Mouse (Mus musculus): ENCODE data around the gene Zdhhc22. TPM values are rescaled to one million over a fixed set of nuclear protein-coding genes. Genes with fewer than 3 reads are reported as not detected.

The Zdhhc22 gene
- polyA plus RNA-seq (2015; fragmentation: Nextera tagmentation; extraction: Ambion mirVana), result 23.2 and 26.9 TPM in 2 replicates

GRCm38 (mm10) chr12:86989890-86990754, at the start of gene Zdhhc22:
TSS of gene Zdhhc22 (minus strand) at chr12:86990430.
- no peaks in the 10 kb centered on the region for H3K36me3 ChIP-seq (ENCODE audit: control insufficient read depth, insufficient read depth, low read length)
- H3K4me3 ChIP-seq (ENCODE audit: low read length), result peak within 1 kb of the TSS; percentile 68
- peak within 1 kb of the TSS; percentile 67 for H3K27ac ChIP-seq (ENCODE audit: low read depth, low read length)
- peaks cover 15% of the 10 kb centered on the region for H3K27me3 ChIP-seq (replicated peaks; ENCODE audit: control insufficient read depth, insufficient read depth, low read length)
- WGBS, result under 1% methylated on average over 56 of the region's 68 CpGs
- peak; percentile 78 for ATAC-seq
- H3K9ac ChIP-seq (ENCODE audit: low read depth, low read length), result peak within 1 kb of the TSS; percentile 81
- H3K4me1 ChIP-seq (ENCODE audit: control insufficient read depth, insufficient read depth, low read depth, low read length), result peaks cover 12% of the 10 kb centered on the region
- H3K9me3 ChIP-seq (ENCODE audit: control insufficient read depth, low read length), result no peaks in the 10 kb centered on the region
- peak within 1 kb of the TSS; percentile 87 for H3K4me2 ChIP-seq (ENCODE audit: low read length)

- no peak for ATAC-seq
Observed at GRCm38 (mm10) chr12:87036631-87037030, 46.4 kb upstream of the Zdhhc22 start.

GRCm38 (mm10) chr12:87031163-87031763, 41.0 kb upstream of the Zdhhc22 start:
- WGBS, result 69% methylated on average over 5 of the region's 5 CpGs
- Histone ChIP-seq H3K36me3 (ENCODE audit: control insufficient read depth, insufficient read depth, low read length) (no peaks in the 10 kb centered on the region; the same call in 1 of the 2 replicates), H3K4me2 (ENCODE audit: low read length) (no peak overlapping the region)

More at GRCm38 (mm10) chr12:87036631-87037030, 46.4 kb upstream of the Zdhhc22 start:
- H3K9ac ChIP-seq (ENCODE audit: low read depth, low read length), result no peak overlapping the region
- H3K36me3 ChIP-seq (ENCODE audit: control insufficient read depth, insufficient read depth, low read length), result no peaks in the 10 kb centered on the region; the same call in 1 of the 2 replicates
- H3K4me2 ChIP-seq (ENCODE audit: low read length), result no peak overlapping the region
- WGBS, result 95% methylated on average over 7 of the region's 7 CpGs
- H3K9me3 ChIP-seq (ENCODE audit: control insufficient read depth, low read length), result no peaks in the 10 kb centered on the region
- no peaks in the 10 kb centered on the region for H3K27me3 ChIP-seq (replicated peaks; ENCODE audit: control insufficient read depth, insufficient read depth, low read length)
- H3K27ac ChIP-seq (ENCODE audit: low read depth, low read length), result no peak overlapping the region
- H3K4me3 ChIP-seq (ENCODE audit: low read length), result no peak overlapping the region
- no peaks in the 10 kb centered on the region; the same call in 1 of the 2 replicates for H3K4me1 ChIP-seq (ENCODE audit: control insufficient read depth, insufficient read depth, low read depth, low read length)

GRCm38 (mm10) chr12:87029251-87029976, 39.2 kb upstream of the Zdhhc22 start:
- H3K36me3 ChIP-seq (ENCODE audit: control insufficient read depth, insufficient read depth, low read length), result no peaks in the 10 kb centered on the region
- no peak overlapping the region for H3K4me2 ChIP-seq (ENCODE audit: low read length)
- H3K9ac ChIP-seq (ENCODE audit: low read depth, low read length), result no peak overlapping the region
- no peaks in the 10 kb centered on the region for H3K9me3 ChIP-seq (ENCODE audit: control insufficient read depth, low read length)
- H3K27me3 ChIP-seq (replicated peaks; ENCODE audit: control insufficient read depth, insufficient read depth, low read length), result no peaks in the 10 kb centered on the region
- H3K4me1 ChIP-seq (ENCODE audit: control insufficient read depth, insufficient read depth, low read depth, low read length), result peaks cover 8% of the 10 kb centered on the region
- H3K27ac ChIP-seq (ENCODE audit: low read depth, low read length), result no peak overlapping the region
- H3K4me3 ChIP-seq (ENCODE audit: low read length), result no peak overlapping the region
- 68% methylated on average over 5 of the region's 5 CpGs for WGBS
- no peak for ATAC-seq

More at GRCm38 (mm10) chr12:87031163-87031763, 41.0 kb upstream of the Zdhhc22 start:
- H3K9ac ChIP-seq (ENCODE audit: low read depth, low read length), result no peak overlapping the region
- ATAC-seq, result no peak
- H3K4me3 ChIP-seq (ENCODE audit: low read length), result no peak overlapping the region
- H3K27ac ChIP-seq (ENCODE audit: low read depth, low read length), result no peak overlapping the region
- H3K9me3 ChIP-seq (ENCODE audit: control insufficient read depth, low read length), result no peaks in the 10 kb centered on the region
- no peaks in the 10 kb centered on the region for H3K27me3 ChIP-seq (replicated peaks; ENCODE audit: control insufficient read depth, insufficient read depth, low read length)
- H3K4me1 ChIP-seq (ENCODE audit: control insufficient read depth, insufficient read depth, low read depth, low read length), result peaks cover 8% of the 10 kb centered on the region

- H3K4me1 ChIP-seq (ENCODE audit: control insufficient read depth, insufficient read depth, low read depth, low read length), result peaks cover 8% of the 10 kb centered on the region
- H3K36me3 ChIP-seq (ENCODE audit: control insufficient read depth, insufficient read depth, low read length), result no peaks in the 10 kb centered on the region
- H3K27me3 ChIP-seq (replicated peaks; ENCODE audit: control insufficient read depth, insufficient read depth, low read length), result no peaks in the 10 kb centered on the region
- no peak for ATAC-seq
- peak overlapping the region; percentile 36; the same call in 1 of the 2 replicates for H3K9ac ChIP-seq (ENCODE audit: low read depth, low read length)
- peak overlapping the region; percentile 65 for H3K4me2 ChIP-seq (ENCODE audit: low read length)
- H3K4me3 ChIP-seq (ENCODE audit: low read length), result 0 out of 2 replicates have a peak overlapping the region, but pooled peaks have one; percentile 5
- no peaks in the 10 kb centered on the region for H3K9me3 ChIP-seq (ENCODE audit: control insufficient read depth, low read length)
- 67% methylated on average over 2 of the region's 2 CpGs for WGBS
- no peak overlapping the region for H3K27ac ChIP-seq (ENCODE audit: low read depth, low read length)
Observed at GRCm38 (mm10) chr12:87028068-87028467, 37.8 kb upstream of the Zdhhc22 start.

GRCm38 (mm10) chr12:87027391-87027790, 37.2 kb upstream of the Zdhhc22 start:
- no peak for ATAC-seq
- Histone ChIP-seq H3K9me3 (ENCODE audit: control insufficient read depth, low read length) (no peaks in the 10 kb centered on the region), H3K4me1 (ENCODE audit: control insufficient read depth, insufficient read depth, low read depth, low read length) (peaks cover 8% of the 10 kb centered on the region), H3K9ac (ENCODE audit: low read depth, low read length) (peak overlapping the region; percentile 36; the same call in 1 of the 2 replicates), H3K27ac (ENCODE audit: low read depth, low read length) (no peak overlapping the region), H3K36me3 (ENCODE audit: control insufficient read depth, insufficient read depth, low read length) (no peaks in the 10 kb centered on the region), H3K4me3 (ENCODE audit: low read length) (peak overlapping the region; percentile 57), H3K4me2 (ENCODE audit: low read length) (peak overlapping the region; percentile 65), H3K27me3 (replicated peaks; ENCODE audit: control insufficient read depth, insufficient read depth, low read length) (no peaks in the 10 kb centered on the region)
- 54% methylated on average over 5 of the region's 5 CpGs for WGBS

GRCm38 (mm10) chr12:87026871-87027240, 36.6 kb upstream of the Zdhhc22 start:
- Histone ChIP-seq H3K27me3 (replicated peaks; ENCODE audit: control insufficient read depth, insufficient read depth, low read length) (no peaks in the 10 kb centered on the region), H3K9me3 (ENCODE audit: control insufficient read depth, low read length) (no peaks in the 10 kb centered on the region), H3K4me1 (ENCODE audit: control insufficient read depth, insufficient read depth, low read depth, low read length) (peaks cover 8% of the 10 kb centered on the region), H3K36me3 (ENCODE audit: control insufficient read depth, insufficient read depth, low read length) (no peaks in the 10 kb centered on the region), H3K4me2 (ENCODE audit: low read length) (peak overlapping the region; percentile 65), H3K4me3 (ENCODE audit: low read length) (peak overlapping the region; percentile 57), H3K27ac (ENCODE audit: low read depth, low read length) (peak overlapping the region; percentile 82), H3K9ac (ENCODE audit: low read depth, low read length) (peak overlapping the region; percentile 84)
- 16% methylated on average over 7 of the region's 8 CpGs for WGBS
- ATAC-seq, result no peak; the same call in 1 of the 2 replicates

GRCm38 (mm10) chr12:87026109-87026870, 36.1 kb upstream of the Zdhhc22 start:
- no peaks in the 10 kb centered on the region for H3K27me3 ChIP-seq (replicated peaks; ENCODE audit: control insufficient read depth, insufficient read depth, low read length)
- peak overlapping the region; percentile 65 for H3K4me2 ChIP-seq (ENCODE audit: low read length)
- peak overlapping the region; percentile 57 for H3K4me3 ChIP-seq (ENCODE audit: low read length)
- 4% methylated on average over 30 of the region's 30 CpGs for WGBS
- peak overlapping the region; percentile 82 for H3K27ac ChIP-seq (ENCODE audit: low read depth, low read length)
- peak overlapping the region; percentile 84 for H3K9ac ChIP-seq (ENCODE audit: low read depth, low read length)
- peak; percentile 81 for ATAC-seq
- H3K36me3 ChIP-seq (ENCODE audit: control insufficient read depth, insufficient read depth, low read length), result no peaks in the 10 kb centered on the region
- peaks cover 8% of the 10 kb centered on the region for H3K4me1 ChIP-seq (ENCODE audit: control insufficient read depth, insufficient read depth, low read depth, low read length)
- H3K9me3 ChIP-seq (ENCODE audit: control insufficient read depth, low read length), result no peaks in the 10 kb centered on the region

All from hindbrain, embryonic 16.5 days (tissue).